Mouse (Mus musculus): ENCODE measurements around the gene Zbtb20.

The Zbtb20 gene

DNA sequence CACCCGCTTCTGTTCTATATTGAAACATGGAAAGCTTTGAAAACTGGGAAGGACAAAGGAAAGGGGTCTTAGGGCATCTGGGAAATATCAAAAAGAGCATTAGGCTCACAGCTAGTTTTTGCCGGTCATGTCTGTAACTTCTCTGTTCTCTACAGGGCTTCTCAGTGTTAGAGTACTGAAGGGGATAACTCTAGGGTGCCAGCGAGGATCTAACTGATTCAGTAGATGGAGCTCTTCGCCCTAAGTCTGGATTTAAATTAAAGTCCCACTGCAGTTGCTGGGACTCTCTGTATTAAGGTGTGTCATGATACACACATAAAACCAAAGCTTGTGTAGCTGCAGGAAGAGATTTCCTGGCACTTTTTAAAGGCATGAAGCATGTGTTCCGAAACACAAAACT is 634.8 kb downstream of the Zbtb20 start:
- DNase-seq (ENCODE audit: low read depth, low spot score), result no peak

GRCm38 (mm10) chr16:43511531-43511930 is 635.9 kb downstream of the Zbtb20 start:
- DNase-seq (ENCODE audit: low read depth, low spot score), result no peak

GRCm38 (mm10) chr16:43513933-43514332 is 638.3 kb downstream of the Zbtb20 start:
- no peak for DNase-seq (ENCODE audit: low read depth, low spot score)

DNA sequence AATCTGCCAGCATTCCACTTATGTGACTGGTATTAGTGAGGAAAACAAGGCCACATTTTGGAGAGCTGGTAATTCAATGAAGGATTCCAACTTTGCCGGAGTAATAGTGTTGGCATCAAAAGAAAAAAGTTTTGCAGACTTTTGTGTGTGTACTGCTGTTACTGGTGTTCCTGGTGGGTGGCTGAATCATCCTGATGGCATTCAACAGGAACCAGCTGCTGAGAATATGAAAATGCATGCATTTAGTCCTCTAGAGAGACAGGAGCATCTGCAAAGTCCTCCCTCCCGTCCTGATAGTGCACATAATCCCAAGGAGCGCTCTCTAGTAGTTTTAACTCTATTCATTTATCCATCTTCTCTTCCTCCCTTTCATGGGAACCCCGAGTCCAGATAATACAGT is 639.9 kb downstream of the Zbtb20 start:
- no peak for DNase-seq (ENCODE audit: low read depth, low spot score)

DNA sequence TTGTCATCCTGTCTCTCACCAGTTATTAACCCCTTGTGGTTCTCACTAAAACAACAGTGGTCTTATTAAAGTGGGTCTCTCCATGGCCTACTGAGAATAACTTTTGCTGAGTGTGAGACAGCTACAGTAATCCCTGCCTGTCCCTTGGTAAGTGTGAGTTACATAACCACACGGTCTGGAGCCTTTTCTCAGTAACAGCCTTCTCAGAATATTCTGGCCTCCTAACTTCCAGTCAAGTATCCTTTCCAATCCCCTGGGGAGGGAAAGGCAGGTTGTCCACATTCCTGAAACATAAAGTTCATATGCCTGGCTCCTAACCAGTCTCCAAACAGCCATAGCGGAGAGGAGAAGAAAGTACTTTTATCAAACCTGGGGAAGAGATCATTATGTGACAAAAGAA is 644.6 kb downstream of the Zbtb20 start:
- DNase-seq (ENCODE audit: low read depth, low spot score), result no peak

GRCm38 (mm10) chr16:43522482-43522881 is 646.8 kb downstream of the Zbtb20 start:
- no peak for DNase-seq (ENCODE audit: low read depth, low spot score)

DNA sequence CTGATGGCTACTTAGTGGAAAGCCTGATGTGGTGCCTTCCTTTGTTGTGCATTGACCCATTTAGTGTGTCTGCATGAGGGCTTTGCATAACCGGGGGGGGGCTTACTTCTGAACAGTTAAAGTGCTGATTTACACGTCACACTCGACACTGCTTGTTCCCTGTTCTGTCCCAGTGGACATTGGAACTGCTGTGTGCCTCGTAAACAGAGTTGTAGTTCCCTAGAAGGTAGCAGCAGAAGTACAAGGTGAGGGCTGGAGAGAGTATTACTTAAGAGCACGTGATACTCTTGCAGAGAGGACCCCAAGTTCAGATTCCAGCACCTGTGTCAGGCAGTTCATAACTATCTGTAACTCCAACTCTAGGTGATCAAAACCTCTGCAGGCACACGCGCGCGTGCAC is 648.5 kb downstream of the Zbtb20 start:
- DNase-seq (ENCODE audit: low read depth, low spot score), result no peak

GRCm38 (mm10) chr16:43525624-43526023 is 649.9 kb downstream of the Zbtb20 start:
- DNase-seq (ENCODE audit: low read depth, low spot score), result no peak

- no peak for DNase-seq (ENCODE audit: low read depth, low spot score)
Measured at GRCm38 (mm10) chr16:43528300-43528699, 652.6 kb downstream of the Zbtb20 start.

GRCm38 (mm10) chr16:43531328-43531727 is 655.6 kb downstream of the Zbtb20 start:
- DNase-seq (ENCODE audit: low read depth, low spot score), result no peak

DNA sequence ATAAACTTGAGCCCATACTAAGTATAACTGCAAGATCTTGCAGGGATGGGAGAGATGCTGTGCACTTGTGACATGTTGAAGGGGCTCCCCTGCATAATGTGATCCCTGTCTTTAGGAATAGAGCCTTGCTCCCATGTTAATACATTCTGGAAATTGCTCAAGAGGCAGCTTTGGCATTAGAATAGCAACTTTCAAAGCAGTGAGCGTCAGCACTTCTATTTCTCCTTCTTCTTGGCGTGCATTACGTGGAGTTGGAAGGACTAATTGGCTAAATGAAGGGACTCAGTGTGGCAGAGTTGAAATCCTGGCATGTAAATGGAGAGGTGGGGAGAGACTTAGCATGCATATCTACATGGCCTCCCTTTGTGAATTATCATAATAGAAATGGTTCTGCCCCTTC is 658.4 kb downstream of the Zbtb20 start:
- DNase-seq (ENCODE audit: low read depth, low spot score), result no peak

- no peak for DNase-seq (ENCODE audit: low read depth, low spot score)
Measured at GRCm38 (mm10) chr16:43535912-43536311, 660.2 kb downstream of the Zbtb20 start.

DNA sequence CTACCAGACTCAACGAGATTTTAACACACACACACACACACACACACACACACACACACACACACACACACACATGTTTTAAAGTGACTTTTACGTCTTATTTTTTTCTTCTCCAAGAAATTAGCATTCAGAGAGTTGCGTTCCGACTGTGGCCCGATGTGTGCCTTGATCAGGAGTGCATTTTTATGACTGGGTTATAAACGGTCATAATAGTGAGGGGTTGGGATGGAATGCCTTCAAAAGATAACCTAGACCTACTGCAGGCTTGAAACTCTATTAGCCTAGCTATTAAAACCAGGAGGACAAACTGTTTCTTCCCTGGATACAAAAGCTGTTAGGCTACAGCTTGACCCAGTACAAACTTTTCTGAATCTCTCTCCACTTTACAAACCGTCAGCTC is 661.5 kb downstream of the Zbtb20 start:
- DNase-seq (ENCODE audit: low read depth, low spot score), result no peak

DNA sequence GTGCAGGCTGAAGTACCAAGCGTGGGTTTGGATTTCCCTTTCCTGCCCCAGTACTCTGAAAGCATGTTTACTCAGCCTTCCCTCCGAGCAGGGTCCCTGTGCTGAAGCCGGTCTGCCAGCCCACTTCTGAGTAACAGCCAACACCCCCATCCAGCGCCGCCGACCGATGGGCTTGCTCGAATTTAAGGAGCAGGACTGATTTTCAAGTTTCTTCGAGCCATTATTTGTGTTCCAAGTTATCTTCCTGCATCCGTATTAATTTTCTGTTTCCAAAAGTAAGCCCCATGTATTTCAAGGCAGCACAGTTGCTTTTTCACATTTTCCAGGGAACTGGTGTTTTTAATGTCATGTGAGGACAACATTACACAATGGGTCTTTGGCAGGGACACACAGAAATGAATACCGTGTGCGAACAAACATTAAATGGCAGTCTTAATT is 664.0 kb downstream of the Zbtb20 start:
- no peak for DNase-seq (ENCODE audit: low read depth, low spot score)

DNA sequence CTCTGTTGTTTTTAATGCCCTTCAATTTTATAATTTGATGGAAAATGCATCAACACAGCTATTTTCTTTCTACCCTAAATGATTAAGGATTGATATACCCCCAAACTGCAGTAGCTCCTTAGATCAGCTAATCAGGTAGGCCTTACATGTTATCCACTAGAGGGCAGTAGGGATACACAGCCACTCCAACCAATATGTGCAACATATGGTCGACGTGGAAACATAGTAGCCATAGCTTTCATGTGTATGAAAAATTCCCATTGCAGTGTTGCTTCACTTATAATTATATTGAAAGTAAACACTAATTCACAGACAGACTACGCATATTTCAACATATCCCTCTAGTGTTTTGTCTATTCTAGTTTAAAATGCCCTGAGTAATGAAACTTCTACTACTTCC is 664.4 kb downstream of the Zbtb20 start:
- DNase-seq (ENCODE audit: low read depth, low spot score), result peak; percentile 17

- DNase-seq (ENCODE audit: low read depth, low spot score), result no peak
Measured at GRCm38 (mm10) chr16:43540546-43541167, 665.0 kb downstream of the Zbtb20 start.

DNA sequence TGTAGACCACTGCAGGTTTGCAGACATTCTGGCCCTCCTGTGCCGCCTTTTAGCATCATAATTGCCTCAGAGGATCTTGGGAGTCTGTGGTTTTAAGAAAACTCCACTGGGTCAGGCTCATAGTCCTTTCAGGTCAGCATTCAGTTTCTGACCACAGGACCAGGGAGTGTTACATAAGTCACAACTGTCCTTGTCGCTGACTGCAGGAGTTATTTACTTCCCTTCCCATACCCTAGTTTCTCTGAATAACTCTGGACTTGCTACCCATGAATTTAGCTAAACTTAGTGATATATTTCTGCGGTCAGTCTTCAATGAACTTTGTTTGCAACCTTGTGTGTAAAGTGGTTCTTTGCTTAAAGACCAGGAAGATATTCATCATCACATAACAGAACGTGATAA is 669.6 kb downstream of the Zbtb20 start:
- no peak for DNase-seq (ENCODE audit: low read depth, low spot score)

- DNase-seq (ENCODE audit: low read depth, low spot score), result no peak
Measured at GRCm38 (mm10) chr16:43547323-43548180, 671.9 kb downstream of the Zbtb20 start.

GRCm38 (mm10) chr16:43548774-43549173 is 673.1 kb downstream of the Zbtb20 start:
- no peak for DNase-seq (ENCODE audit: low read depth, low spot score)

DNA sequence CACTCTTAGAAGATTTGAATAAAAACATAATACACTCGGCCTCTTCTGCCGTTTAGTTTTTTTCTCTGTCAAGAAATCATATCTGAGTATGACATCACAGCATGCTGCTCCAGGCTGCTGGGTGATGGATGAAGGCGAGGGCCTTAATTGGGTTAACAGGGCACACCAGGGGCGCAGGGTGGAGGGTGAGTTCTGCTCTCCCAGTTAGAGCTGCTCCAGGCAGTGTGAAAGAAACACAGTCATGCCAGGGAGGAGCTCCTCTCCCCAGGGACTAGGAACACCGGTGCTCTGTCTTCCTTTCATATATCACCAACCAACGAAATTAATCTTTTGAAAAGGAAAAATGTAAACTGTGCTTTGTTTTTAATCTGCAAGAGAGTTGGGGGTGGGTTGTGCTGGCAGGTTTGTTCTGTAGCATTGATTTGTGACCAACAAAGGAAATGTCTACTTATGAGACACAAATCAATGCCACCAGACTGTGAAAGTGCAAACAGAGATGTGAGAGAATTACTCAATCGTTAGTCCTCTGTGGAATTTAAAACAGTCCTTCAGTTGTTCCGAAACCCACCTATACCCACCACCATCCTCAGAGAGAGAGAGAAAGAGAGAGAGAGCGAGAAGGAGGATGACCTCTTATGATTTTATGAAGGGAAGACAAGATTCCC is 673.9 kb downstream of the Zbtb20 start:
- DNase-seq (ENCODE audit: low read depth, low spot score), result no peak

GRCm38 (mm10) chr16:43552443-43552842 is 676.8 kb downstream of the Zbtb20 start:
- no peak for DNase-seq (ENCODE audit: low read depth, low spot score)

GRCm38 (mm10) chr16:43557385-43557784 is 681.7 kb downstream of the Zbtb20 start:
- DNase-seq (ENCODE audit: low read depth, low spot score), result no peak

- DNase-seq (ENCODE audit: low read depth, low spot score), result no peak
Measured at GRCm38 (mm10) chr16:43561330-43561729, 685.6 kb downstream of the Zbtb20 start.
